Mouse (Mus musculus): ENCODE data around the gene Abca2. TPM values are rescaled to one million over a fixed set of nuclear protein-coding genes. Genes with fewer than 3 reads are reported as not detected.

Gene Abca2
- polyA plus RNA-seq, 1 experiment from 2014 or later: 12.5 TPM

DNA sequence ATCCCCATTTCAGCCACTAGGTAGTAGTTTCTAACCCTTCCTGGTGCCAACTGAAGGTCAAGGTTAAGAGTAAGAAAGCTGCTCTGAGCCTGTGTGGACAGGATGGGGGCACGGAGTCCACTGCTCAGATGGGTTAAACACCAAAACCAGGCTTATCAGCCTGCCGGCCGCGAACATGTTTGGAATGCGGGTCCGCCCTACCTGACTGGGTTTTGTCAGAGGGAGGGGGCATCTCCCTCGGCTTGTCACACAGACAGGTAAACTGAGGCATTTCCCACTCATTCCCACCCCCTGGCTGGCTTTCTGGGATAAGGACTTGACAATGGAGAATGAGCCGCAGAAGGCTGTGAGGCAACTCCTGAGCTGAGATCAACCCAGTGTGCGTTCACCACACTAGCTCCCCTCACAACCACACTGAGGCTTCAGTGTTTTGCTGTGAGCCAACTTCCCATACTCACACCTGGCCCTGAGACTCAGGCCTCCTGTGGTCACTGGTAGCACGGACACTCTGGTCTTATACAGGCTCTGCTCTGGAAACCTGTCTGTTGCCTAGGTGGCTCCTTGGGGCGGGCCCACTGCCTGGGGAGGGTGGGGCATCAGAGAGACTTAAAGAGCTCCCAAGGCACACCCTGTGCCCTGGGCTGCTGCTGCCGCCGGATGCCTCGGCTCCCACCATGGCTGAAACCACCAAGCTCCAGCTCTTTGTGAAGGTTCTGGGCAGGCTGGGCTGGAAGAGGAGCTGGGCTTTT is 27.9 kb downstream of the Abca2 start, which contains the start of gene Clic3:
Gene Clic3 (plus strand): TSS at position 634 of the 749 bp plus-strand sequence.
- Histone ChIP-seq H3K4me2 (no peak within 1 kb of the TSS), H3K9ac (peak within 1 kb of the TSS; percentile 12; the same call in 1 of the 2 replicates), H3K36me3 (replicated peaks) (peaks cover 14% of the 10 kb centered on the region), H3K4me1 (peaks cover 16% of the 10 kb centered on the region), H3K27me3 (no peaks in the 10 kb centered on the region; the same call in 1 of the 2 replicates), H3K9me3 (no peaks in the 10 kb centered on the region), H3K4me3 (replicated peaks) (no peak within 1 kb of the TSS), H3K27ac (no peak within 1 kb of the TSS)
- 64% methylated on average over 14 of the region's 14 CpGs for WGBS
- ATAC-seq (ENCODE audit: low FRiP score): no peak

DNA sequence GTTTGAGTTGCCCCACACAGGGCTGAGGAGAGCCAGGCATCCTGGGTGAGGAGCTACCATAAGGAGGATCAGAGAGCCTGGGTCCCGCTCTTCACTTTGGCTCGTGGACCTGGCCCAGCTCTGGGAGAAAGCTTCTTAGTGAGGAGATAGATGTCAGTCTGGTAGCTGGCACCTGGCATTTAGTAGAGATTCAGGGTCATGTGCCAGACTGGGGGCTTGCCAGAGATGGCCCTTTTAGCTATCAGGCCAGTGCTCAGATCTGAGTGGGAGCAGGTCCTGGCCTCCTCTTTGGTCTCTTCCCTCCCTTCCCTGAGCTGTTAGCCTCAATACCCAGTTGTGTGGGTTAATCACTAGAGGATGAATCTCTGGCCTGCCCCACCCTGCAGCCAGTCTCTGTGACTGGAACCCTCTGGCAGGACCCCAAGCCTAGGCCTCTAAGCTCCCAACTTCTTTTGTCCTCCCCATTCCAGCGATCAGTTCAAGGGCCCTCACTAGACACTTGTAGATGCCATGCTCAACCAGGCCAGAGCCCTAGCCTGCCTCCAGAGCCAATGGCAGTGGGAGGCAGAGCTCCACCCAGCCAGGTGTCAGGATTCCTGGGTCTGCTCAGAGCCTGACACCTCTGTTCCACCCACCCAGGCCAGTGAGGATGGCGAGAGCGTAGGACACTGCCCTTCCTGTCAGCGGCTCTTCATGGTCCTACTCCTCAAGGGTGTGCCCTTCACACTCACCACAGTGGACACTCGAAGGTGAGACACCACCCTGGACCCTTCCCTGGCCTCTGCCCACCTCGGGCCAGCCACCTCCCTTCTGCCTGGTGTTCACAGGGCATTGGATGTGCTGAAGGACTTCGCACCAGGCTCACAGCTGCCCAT is 28.8 kb downstream of the Abca2 start:
- H3K4me3 ChIP-seq (replicated peaks): no peak overlapping the region
- no peak overlapping the region for H3K4me2 ChIP-seq
- no peak overlapping the region for H3K27ac ChIP-seq
- H3K9me3 ChIP-seq: no peaks in the 10 kb centered on the region
- WGBS: 85% methylated on average over 9 of the region's 9 CpGs
- H3K27me3 ChIP-seq: no peaks in the 10 kb centered on the region; the same call in 1 of the 2 replicates
- ATAC-seq (ENCODE audit: low FRiP score): no peak
- peak overlapping the region; percentile 12; the same call in 1 of the 2 replicates for H3K9ac ChIP-seq
- peaks cover 14% of the 10 kb centered on the region for H3K36me3 ChIP-seq (replicated peaks)
- peaks cover 19% of the 10 kb centered on the region for H3K4me1 ChIP-seq

DNA sequence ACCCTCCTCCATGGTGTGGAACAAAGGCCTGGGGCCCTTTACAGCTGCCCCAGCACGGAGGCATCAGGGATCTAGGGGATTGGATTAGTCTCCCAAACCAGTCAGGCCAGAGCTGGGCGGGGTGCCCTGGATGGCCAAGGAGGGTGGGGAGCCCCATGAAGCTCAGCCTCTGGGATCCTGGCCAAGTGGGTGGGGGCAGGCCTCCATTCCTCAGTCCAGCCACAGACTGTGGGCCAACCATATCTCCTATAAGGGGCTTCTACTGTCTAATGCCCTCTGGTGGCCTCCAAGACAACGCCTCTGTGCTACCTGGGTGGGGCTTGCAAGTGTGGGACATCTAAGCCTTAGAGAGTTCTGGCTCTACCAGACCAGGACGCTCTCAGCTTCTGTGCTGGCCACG is 30.4 kb downstream of the Abca2 start:
- WGBS: 72% methylated on average over 5 of the region's 5 CpGs
- ATAC-seq (ENCODE audit: low FRiP score): no peak
- Histone ChIP-seq H3K27ac (no peak overlapping the region), H3K4me2 (no peak overlapping the region), H3K4me1 (peaks cover 19% of the 10 kb centered on the region), H3K36me3 (replicated peaks) (peaks cover 14% of the 10 kb centered on the region), H3K4me3 (replicated peaks) (no peak overlapping the region), H3K9me3 (no peaks in the 10 kb centered on the region), H3K27me3 (no peaks in the 10 kb centered on the region; the same call in 1 of the 2 replicates), H3K9ac (no peak overlapping the region)

DNA sequence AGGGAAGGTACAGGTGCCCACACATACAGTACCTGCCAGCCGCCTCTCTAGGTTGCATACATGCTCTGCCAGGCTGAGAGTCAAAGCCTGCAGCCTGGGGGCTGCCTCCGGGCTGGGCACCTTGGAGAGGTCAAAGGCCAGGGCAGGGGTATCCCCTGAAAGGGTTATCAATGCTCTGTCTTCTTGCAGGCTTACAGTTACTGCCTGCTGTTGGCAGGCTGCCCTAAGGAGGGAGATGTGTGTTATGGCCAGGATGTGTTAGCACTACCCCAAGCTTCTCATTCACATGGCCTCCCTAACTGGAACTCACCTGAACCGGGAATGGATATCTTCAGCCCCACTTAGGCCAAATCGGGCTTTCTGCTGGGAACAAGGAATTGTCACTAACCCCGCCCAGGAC is 31.6 kb downstream of the Abca2 start:
- H3K4me1 ChIP-seq: peaks cover 19% of the 10 kb centered on the region
- peak overlapping the region; percentile 79 for H3K4me2 ChIP-seq
- H3K9me3 ChIP-seq: no peaks in the 10 kb centered on the region
- no peaks in the 10 kb centered on the region; the same call in 1 of the 2 replicates for H3K27me3 ChIP-seq
- WGBS: 34% methylated on average over 5 of the region's 5 CpGs
- ATAC-seq (ENCODE audit: low FRiP score): peak; percentile 21
- H3K27ac ChIP-seq: peak overlapping the region; percentile 96
- peak overlapping the region; percentile 73 for H3K4me3 ChIP-seq (replicated peaks)
- peaks cover 14% of the 10 kb centered on the region for H3K36me3 ChIP-seq (replicated peaks)
- peak overlapping the region; percentile 77 for H3K9ac ChIP-seq

DNA sequence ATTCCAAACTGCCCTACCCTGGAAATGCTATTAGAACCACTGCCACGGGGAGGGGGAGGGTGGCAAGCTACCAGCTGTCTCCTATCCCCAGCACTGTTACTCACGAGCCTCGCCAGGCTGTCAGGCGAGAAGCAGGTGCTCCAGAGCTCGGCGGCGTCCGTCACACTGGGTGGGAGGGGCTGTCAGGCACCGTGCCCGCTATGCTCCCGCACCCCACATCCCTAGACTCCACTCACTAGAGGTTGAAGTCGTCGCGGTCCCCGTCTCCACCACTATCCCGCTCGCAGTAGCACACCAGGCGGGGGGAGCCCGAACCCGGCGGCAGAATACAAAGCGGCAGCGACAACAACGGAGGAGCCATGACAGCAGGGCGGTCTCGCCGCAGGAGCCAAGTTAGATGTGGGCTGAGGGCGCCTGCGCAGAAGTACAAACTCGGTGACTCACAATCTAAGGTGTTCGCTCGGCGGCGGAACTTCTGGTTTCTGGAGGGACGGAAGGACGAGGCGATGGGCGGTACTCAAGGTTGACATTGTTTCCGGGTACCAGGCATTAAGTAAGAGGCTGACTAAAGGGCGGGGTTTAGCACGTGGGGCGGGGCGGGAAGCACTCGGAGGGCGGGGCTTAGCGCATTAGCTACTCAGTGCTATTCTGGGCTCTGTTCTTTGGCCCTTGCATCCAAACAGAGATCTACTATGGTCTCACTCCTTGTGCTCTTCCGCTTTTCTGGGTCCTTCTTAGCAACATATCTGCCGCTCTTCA is 32.2 kb downstream of the Abca2 start, which contains the start of gene Paxx:
Gene Paxx (minus strand): TSS at position 544 of the 759 bp plus-strand sequence.
- no peaks in the 10 kb centered on the region; the same call in 1 of the 2 replicates for H3K27me3 ChIP-seq
- peaks cover 14% of the 10 kb centered on the region for H3K36me3 ChIP-seq (replicated peaks)
- under 1% methylated on average over 48 of the region's 48 CpGs for WGBS
- ATAC-seq (ENCODE audit: low FRiP score): peak; percentile 91
- H3K4me2 ChIP-seq: peak within 1 kb of the TSS; percentile 79
- peak within 1 kb of the TSS; percentile 77 for H3K9ac ChIP-seq
- H3K27ac ChIP-seq: peak within 1 kb of the TSS; percentile 96
- peak within 1 kb of the TSS; percentile 73 for H3K4me3 ChIP-seq (replicated peaks)
- H3K9me3 ChIP-seq: no peaks in the 10 kb centered on the region
- H3K4me1 ChIP-seq: peaks cover 21% of the 10 kb centered on the region

DNA sequence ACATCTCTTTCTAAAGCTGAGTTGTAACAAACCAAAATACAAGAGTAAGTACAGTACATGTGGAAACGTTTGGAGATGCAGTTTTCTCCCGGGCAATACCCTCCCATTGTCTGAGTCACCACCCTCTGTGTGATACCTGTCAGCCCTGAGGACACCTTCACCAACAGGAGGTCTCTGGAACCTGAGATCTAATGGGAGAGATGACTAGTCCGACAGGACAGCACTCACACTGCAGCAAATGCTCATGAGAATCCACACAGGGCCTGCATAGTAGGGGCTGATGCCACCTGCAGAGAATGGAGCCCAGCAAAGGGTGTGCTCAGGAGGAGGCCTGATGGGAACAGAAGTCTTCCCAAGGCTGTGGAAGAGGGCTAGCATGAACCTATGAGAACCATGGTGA is 32.9 kb downstream of the Abca2 start:
- H3K27me3 ChIP-seq: no peaks in the 10 kb centered on the region; the same call in 1 of the 2 replicates
- H3K9me3 ChIP-seq: no peaks in the 10 kb centered on the region
- peaks cover 28% of the 10 kb centered on the region for H3K4me1 ChIP-seq
- H3K36me3 ChIP-seq (replicated peaks): peaks cover 14% of the 10 kb centered on the region
- H3K9ac ChIP-seq: peak overlapping the region; percentile 77
- peak overlapping the region; percentile 79 for H3K4me2 ChIP-seq
- H3K4me3 ChIP-seq (replicated peaks): peak overlapping the region; percentile 73
- no peak for ATAC-seq (ENCODE audit: low FRiP score)
- 33% methylated on average over 3 of the region's 3 CpGs for WGBS
- peak overlapping the region; percentile 96 for H3K27ac ChIP-seq

DNA sequence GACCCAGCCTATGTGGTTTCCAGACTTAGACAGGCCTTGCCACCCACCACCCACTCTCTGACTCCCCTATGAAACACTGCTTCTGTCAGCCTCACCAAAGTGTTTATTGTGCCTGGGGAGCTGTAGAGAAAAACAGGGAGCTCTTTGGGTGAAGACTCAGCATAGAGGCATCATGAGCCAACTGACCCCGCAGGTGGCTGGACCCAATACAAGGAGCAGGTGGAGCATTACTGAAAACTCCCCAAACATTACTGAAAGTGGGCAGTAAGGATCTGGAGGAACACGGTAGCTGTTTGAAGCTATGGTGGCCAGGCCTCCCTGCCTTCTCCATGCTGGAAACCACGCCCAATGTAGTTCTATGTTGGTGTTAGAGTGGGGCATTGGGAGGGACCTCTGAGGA is 35.1 kb downstream of the Abca2 start:
- no peak for ATAC-seq (ENCODE audit: low FRiP score)
- H3K4me1 ChIP-seq: peaks cover 32% of the 10 kb centered on the region
- 93% methylated on average over 3 of the region's 3 CpGs for WGBS
- no peak overlapping the region for H3K9ac ChIP-seq
- no peaks in the 10 kb centered on the region for H3K27me3 ChIP-seq
- no peaks in the 10 kb centered on the region for H3K9me3 ChIP-seq
- H3K4me2 ChIP-seq: no peak overlapping the region
- H3K4me3 ChIP-seq (replicated peaks): no peak overlapping the region
- H3K36me3 ChIP-seq (replicated peaks): peaks cover 8% of the 10 kb centered on the region; the same call in 1 of the 2 replicates
- H3K27ac ChIP-seq: no peak overlapping the region

DNA sequence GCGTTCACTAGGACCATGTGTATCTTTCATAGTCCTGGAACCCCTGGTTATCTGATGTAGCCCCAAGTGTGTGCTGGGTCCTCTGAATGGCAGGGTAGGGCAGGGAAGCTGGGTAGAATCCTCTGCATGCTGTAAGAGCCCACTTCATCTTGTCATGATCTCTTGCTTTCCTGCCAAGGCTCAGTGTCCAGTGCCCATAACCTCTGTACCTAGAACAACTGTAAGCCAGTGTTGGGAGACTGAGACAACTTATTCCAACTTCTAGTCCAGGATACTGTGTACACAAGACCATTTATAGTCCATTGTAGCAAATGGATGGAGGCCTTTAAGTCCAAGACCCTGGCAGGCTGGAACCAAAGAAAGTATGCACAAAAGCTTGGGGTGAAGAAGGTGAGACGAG is 36.8 kb downstream of the Abca2 start:
- Histone ChIP-seq H3K4me2 (no peak overlapping the region), H3K4me3 (replicated peaks) (no peak overlapping the region), H3K9me3 (no peaks in the 10 kb centered on the region), H3K4me1 (peaks cover 29% of the 10 kb centered on the region), H3K36me3 (replicated peaks) (no peaks in the 10 kb centered on the region), H3K9ac (no peak overlapping the region), H3K27ac (no peak overlapping the region), H3K27me3 (no peaks in the 10 kb centered on the region)
- 82% methylated on average over 2 of the region's 2 CpGs for WGBS
- ATAC-seq (ENCODE audit: low FRiP score): no peak

DNA sequence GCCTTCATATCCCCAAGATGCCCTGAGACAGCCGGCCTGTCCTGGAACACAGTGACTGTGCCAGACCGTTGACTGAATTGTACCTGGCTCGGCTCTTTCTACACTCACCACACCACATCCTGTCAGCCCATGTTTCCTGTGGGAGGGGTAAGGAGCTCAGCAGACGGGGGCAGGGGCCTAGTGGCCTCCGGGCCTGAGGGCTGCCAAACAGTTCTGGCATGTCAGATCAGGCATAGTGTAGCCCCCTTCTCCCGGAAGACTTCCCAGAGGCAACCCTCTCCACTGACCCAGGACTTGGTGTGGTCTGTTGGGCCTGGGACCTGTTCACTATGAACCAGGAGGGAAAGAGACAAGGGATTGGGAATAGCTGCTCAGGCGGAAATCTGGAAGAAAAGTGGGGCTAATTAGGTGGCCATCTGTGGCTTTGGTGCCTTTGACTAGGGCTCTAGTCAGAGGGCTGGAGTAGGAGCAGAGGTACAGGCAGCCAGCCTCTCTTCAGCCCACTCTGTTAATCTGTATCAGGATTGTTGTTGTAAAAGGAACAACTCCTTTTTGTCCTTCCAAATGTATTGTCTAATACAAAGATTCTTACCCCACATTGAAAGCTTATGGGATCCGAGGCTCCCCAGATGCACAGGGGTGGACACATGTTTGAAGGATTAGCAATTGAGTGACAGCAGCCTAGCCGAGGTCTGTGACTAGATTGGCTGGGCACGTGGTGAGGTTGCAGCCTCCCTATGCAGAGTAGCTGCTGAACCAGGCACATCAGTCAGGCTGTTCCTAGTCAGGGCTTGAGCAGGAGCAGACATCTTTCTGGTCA is 37.5 kb downstream of the Abca2 start:
- H3K27me3 ChIP-seq: no peaks in the 10 kb centered on the region
- H3K4me1 ChIP-seq: peaks cover 27% of the 10 kb centered on the region
- no peak overlapping the region for H3K4me2 ChIP-seq
- H3K9me3 ChIP-seq: no peaks in the 10 kb centered on the region
- peak overlapping the region; percentile 1 for H3K27ac ChIP-seq
- no peak overlapping the region for H3K4me3 ChIP-seq (replicated peaks)
- 35% methylated on average over 10 of the region's 10 CpGs for WGBS
- H3K9ac ChIP-seq: no peak overlapping the region
- ATAC-seq (ENCODE audit: low FRiP score): peak; percentile 66
- H3K36me3 ChIP-seq (replicated peaks): no peaks in the 10 kb centered on the region

DNA sequence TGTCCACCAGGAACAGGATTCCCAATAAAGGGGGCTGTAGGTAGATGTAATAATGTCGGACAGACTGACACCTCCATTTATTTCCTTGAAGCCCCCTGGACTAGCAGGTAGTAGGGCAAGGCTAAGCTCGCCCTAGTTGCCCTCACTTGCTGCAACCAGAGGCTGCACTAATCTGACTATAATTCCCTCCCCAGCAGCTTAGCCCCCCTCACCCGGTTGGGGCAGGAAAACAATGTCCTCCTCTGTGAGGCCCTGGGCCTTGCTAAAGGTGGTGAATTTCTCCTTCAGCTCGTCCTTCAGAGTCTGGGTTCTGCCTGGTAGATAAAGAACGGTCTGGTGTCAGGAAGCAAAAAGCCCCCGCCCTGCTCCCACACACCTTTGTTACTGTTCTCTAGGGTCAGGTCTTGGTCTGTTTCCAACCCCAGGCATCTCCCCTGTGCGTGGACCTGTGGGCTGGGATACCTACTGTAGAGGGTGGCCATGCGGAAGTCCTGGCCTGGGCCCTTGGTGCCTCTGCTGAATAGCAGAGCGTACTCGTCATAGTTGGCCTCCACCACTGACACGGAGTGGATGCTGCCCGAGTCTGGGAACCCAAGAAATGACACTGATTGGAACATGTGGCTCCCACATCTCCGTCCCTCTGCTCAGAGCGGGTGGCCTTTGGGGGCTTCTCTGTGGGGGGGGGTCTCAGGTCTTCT is 39.3 kb downstream of the Abca2 start:
- Histone ChIP-seq H3K4me2 (no peak overlapping the region), H3K9ac (no peak overlapping the region), H3K27me3 (no peaks in the 10 kb centered on the region), H3K9me3 (no peaks in the 10 kb centered on the region), H3K4me1 (peaks cover 22% of the 10 kb centered on the region), H3K27ac (no peak overlapping the region), H3K36me3 (replicated peaks) (no peaks in the 10 kb centered on the region), H3K4me3 (replicated peaks) (no peak overlapping the region)
- 72% methylated on average over 14 of the region's 14 CpGs for WGBS
- no peak for ATAC-seq (ENCODE audit: low FRiP score)

Measured in forebrain, embryonic 12.5 days (tissue).